Mouse (Mus musculus) c-Kit-positive CD71-positive TER-119-positive erythroid progenitor cells, embryonic 14.5 days (primary cell): ENCODE results near the gene Diras2.

Experiments
- DNase-seq: peaks from one replicate; pipeline ENCODE4 v3.0.0-alpha.2; 2013; ENCODE audit warnings: low spot score

Diras2 gene

DNA sequence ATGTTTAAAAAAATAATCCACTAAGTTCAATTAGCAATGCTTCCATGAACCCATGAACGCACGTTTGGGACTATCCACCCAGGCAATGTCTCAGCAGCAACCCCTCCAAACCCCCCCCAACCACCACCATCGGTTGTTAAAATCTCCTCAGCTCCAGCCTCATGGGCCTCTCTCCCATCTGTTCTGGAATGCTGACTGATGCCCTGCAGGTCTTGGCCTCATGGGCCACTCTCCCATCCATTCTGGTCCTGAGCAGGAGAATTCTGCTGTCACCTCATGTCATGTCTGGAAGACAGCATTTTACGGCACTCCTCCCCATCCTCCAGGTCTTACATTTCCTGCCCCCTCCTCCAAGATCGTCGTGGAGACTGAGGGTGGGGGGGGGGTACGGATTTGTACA, 71.1 kb downstream of the Diras2 start:
- no peak for DNase-seq

- no peak for DNase-seq
Measured at GRCm38 (mm10) chr13:52457889-52458324, 73.2 kb downstream of the Diras2 start.

- no peak for DNase-seq
Measured at GRCm38 (mm10) chr13:52457177-52457888, 73.7 kb downstream of the Diras2 start.

DNA sequence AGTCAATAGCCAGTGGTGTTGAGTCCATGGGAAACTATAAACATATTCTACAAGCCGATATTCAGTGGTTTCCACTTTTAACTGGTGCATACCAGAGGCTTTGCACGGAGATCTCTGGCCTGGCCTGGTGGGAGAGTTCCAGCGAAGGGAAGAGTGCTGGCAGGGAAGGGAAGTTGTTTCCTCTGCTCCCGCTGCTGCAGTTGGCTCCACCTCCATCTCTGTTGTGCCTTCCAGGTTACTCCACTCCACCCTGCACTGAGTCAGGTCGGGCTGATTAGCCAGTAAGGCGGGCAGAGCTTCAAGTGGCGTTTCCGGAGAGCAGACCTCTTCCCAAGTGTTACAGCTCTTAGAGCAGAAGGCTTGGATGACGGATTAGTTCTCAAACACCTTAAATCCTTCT, 75.8 kb downstream of the Diras2 start:
- no peak for DNase-seq

DNA sequence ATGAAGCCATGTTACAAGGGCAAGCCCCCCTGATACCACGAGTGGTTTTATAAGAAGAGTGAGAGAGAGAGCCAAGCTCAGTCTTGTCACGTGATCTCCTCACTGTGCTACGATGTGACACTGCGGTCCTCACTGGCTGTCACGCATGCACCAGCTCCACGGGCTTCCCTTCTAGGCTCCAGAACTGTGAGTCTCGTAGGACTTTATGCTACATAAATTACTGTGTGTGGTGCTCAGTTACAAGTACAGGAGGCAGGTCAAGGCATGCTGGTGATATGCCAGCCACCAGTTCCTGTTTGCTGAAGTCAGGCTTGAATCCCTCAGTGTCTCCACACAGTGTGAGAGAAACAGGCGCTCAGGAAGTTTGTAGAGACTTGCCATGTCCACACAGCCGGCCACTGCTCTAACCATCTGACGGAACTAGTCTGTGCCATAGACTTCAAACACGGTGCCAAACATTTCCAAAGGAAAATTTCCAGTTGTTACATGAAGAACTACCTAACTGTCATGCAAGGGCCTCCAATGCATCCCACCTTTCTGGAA, 76.3 kb downstream of the Diras2 start:
- no peak for DNase-seq
